Mouse (Mus musculus) intestine, embryonic 15.5 days (tissue): ENCODE results near the gene Plpp7. TPM values are rescaled to one million over a fixed set of nuclear protein-coding genes. Genes with fewer than 3 reads are reported as not detected.
A peak's percentile ranks its signal among the peaks of the same experiment; 100 is the strongest.

Experiments
- ATAC-seq: fragments of 200-750 bp; cut with Nextera tagmentation; 2 replicates; pipeline ENCODE4 v1.8.0; 2017; ENCODE audit warnings: moderate TSS enrichment, moderate library complexity
- H3K27ac ChIP-seq: fragments of 300-500 bp; sonication (generic); 2 replicates; pipeline ENCODE4 v1.5.1; 2015; ENCODE audit warnings: mild to moderate bottlenecking, inconsistent platforms
- H3K27me3 ChIP-seq: fragments of 300-500 bp; sonication (generic); replicated peaks from 2 replicates; pipeline ENCODE4 v1.6.1; 2015; ENCODE audit warnings: inconsistent platforms
- H3K36me3 ChIP-seq: fragments of 300-500 bp; sonication (generic); 2 replicates; pipeline ENCODE4 v1.6.1; 2015; ENCODE audit warnings: inconsistent platforms
- H3K4me1 ChIP-seq: fragments of 300-500 bp; sonication (generic); replicated peaks from 2 replicates; pipeline ENCODE4 v1.6.1; 2015; ENCODE audit warnings: inconsistent platforms
- H3K4me2 ChIP-seq: fragments of 300-500 bp; sonication (generic); replicated peaks from 2 replicates; pipeline ENCODE4 v1.6.1; 2015; ENCODE audit warnings: mild to moderate bottlenecking, inconsistent platforms
- H3K4me3 ChIP-seq: fragments of 300-500 bp; sonication (generic); replicated peaks from 2 replicates; pipeline ENCODE4 v1.5.1; 2015; ENCODE audit warnings: inconsistent platforms
- H3K9ac ChIP-seq: fragments of 300-500 bp; sonication (generic); 2 replicates; pipeline ENCODE4 v1.6.1; 2015; ENCODE audit warnings: inconsistent platforms
- H3K9me3 ChIP-seq: fragments of 300-500 bp; sonication (generic); 2 replicates; pipeline ENCODE4 v1.6.1; 2016; ENCODE audit warnings: inconsistent platforms
- WGBS: fragments of 180-500 bp; shearing (Covaris S2); methylation state at CpG from one replicate; pipeline ENCODE4 v1.1.7; 2015; 5-methylcytosine and 5-hydroxymethylcytosine counted together
- polyA plus RNA-seq: library from polyadenylated mRNA; unstranded; fragments of >200 nt; fragmentation: Nextera tagmentation; extraction: Ambion mirVana; gene quantifications from 2 replicates; pipeline ENCODE4 v1.2.1, GENCODE M21; 2015

The Plpp7 gene
- polyA plus RNA-seq, 1 experiment from 2014 or later: 4.3 TPM

DNA sequence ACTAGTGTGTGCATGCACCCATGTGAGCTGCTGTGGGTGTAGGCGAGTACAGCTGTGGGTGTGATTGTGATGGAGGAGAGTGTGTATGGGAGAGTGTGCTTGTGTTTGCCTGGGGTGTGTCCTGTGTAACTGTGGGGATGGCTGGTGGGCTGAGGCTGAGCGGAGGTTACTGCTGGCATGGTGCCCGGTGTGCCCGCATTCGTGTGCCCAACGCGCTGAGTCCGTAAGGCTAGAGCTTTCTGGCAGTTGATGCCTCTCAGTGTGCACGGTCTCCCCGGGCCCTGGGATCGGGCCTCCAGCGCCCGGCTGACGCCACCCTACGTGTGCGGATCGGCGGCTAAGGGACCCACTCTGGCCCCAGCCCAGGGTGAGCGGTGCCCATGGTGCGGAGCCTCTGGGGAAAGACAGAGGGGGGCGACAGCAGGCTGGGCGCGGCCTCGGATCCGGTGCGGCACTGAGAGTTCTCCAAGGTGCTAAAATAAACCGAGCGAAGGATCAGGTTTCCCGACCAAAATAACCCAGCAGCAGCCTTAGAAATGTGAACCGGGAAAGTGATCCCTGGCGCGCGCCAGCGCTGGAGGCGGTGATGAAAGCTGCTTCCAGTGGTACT, 6.9 kb upstream of the Plpp7 start:
- H3K27ac ChIP-seq: no peak overlapping the region
- no peak overlapping the region for H3K9ac ChIP-seq
- H3K4me2 ChIP-seq: peak overlapping the region; percentile 56
- H3K4me1 ChIP-seq: peaks cover 19% of the 10 kb centered on the region
- H3K27me3 ChIP-seq: peaks cover 54% of the 10 kb centered on the region
- H3K4me3 ChIP-seq: peak overlapping the region; percentile 23
- 6% methylated on average over 35 of the region's 35 CpGs for WGBS
- no peaks in the 10 kb centered on the region for H3K9me3 ChIP-seq
- ATAC-seq: no peak
- no peaks in the 10 kb centered on the region for H3K36me3 ChIP-seq

DNA sequence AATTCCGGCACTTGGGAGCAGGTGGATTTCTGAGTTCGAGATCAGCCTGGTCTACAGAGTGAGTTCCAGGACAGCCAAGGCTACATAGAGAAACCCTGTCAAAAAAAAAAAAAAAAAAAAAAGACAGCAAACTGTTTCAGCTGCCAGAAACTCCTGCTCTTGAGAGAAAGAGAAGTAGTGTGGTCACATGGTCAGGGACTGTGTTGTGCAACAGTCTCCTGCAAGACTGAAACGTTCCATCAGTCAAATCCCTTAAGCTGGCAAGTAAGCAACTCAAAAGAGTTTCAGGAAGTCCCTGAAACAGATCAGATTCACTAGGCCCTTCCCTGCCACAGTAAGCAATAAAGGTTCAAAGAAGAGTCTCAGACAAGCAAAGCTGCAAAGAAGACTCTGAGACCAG, 5.7 kb upstream of the Plpp7 start:
- H3K9me3 ChIP-seq: no peaks in the 10 kb centered on the region
- no peak for ATAC-seq
- WGBS: 60% methylated on average over 3 of the region's 3 CpGs
- H3K27ac ChIP-seq: no peak overlapping the region
- no peak overlapping the region for H3K9ac ChIP-seq
- no peak overlapping the region for H3K4me3 ChIP-seq
- H3K27me3 ChIP-seq: peaks cover 43% of the 10 kb centered on the region
- peaks cover 8% of the 10 kb centered on the region for H3K4me1 ChIP-seq
- no peak overlapping the region for H3K4me2 ChIP-seq
- H3K36me3 ChIP-seq: no peaks in the 10 kb centered on the region

DNA sequence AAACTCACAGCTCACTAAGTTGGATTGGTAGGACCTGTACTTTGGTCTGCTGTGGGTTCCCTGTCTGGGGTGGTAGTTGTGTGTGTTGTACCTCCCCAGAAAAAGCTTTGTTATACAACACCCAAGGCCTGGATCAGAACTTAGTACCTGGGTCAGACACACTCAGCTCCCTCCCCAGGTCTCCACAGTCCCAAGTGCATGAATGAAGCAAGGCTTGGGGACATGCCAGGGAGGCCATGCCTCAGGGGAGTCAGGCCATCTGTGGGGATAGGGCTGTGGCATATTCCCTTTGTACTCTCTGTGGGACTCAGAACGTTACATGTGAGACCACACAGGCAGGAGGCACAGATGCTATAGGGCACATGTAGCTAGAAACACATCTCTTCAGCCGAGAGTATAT, 5.2 kb upstream of the Plpp7 start:
- Histone ChIP-seq H3K27me3 (peaks cover 39% of the 10 kb centered on the region), H3K9ac (no peak overlapping the region), H3K4me2 (no peak overlapping the region), H3K9me3 (no peaks in the 10 kb centered on the region), H3K27ac (no peak overlapping the region), H3K4me1 (peaks cover 8% of the 10 kb centered on the region), H3K36me3 (no peaks in the 10 kb centered on the region), H3K4me3 (no peak overlapping the region)
- 71% methylated on average over 2 of the region's 2 CpGs for WGBS
- ATAC-seq: no peak

- Histone ChIP-seq H3K36me3 (no peaks in the 10 kb centered on the region), H3K4me3 (no peak overlapping the region), H3K9ac (no peak overlapping the region), H3K4me2 (no peak overlapping the region), H3K9me3 (no peaks in the 10 kb centered on the region), H3K27ac (no peak overlapping the region), H3K27me3 (peaks cover 22% of the 10 kb centered on the region), H3K4me1 (peaks cover 14% of the 10 kb centered on the region)
- 60% methylated on average over 3 of the region's 3 CpGs for WGBS
- no peak for ATAC-seq
Observed at GRCm38 (mm10) chr2:32091956-32092355, 3.4 kb upstream of the Plpp7 start.

DNA sequence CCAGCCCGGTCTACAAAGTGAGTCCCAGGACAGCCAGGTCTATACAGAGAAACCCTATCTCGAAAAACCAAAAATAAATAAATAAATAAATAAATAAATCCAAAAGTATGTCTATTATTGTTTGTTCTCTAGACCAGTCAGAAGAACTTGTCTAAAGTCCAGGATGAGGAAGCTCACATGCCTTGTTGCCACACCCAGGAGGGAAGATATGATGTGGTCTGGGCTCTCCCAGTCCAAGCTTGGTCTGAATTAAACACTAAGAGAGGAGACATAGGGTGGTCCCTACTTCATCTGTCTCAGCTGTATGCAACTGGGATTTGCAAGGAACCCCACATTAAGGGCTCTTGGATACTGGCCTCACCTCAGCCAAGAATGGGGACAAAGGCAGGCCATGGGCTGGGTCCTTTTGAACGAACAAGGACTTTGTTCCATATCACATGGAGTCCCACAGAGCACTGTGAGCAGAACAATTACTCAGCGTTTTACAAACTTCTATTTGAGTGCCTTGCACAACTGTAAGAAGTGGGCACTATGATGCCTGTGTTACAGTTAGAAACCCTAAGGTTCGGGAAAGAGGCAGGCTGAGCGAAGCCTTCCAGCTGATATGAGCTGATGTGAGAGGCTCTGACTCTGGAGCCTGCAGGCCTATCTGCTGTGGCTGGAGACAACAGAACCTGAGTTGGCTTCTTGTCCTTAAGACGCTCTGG, 1.2 kb upstream of the Plpp7 start:
- ATAC-seq: peak; percentile 69
- Histone ChIP-seq H3K9me3 (no peaks in the 10 kb centered on the region), H3K4me3 (no peak overlapping the region), H3K9ac (no peak overlapping the region), H3K36me3 (no peaks in the 10 kb centered on the region), H3K27ac (no peak overlapping the region), H3K4me2 (no peak overlapping the region), H3K27me3 (peaks cover 3% of the 10 kb centered on the region; the same call in 1 of the 2 replicates), H3K4me1 (peaks cover 6% of the 10 kb centered on the region; the same call in 1 of the 2 replicates)
- WGBS: 79% methylated on average over 7 of the region's 7 CpGs

GRCm38 (mm10) chr2:32096122-32096420, 743 bp downstream of the Plpp7 start:
- ATAC-seq: 0 out of 2 replicates have a peak, but pooled peaks have one; percentile 11
- 81% methylated on average over 10 of the region's 10 CpGs for WGBS
- no peaks in the 10 kb centered on the region for H3K36me3 ChIP-seq

GRCm38 (mm10) chr2:32102944-32103343, 7.6 kb downstream of the Plpp7 start:
- H3K4me3 ChIP-seq: no peak overlapping the region
- H3K4me2 ChIP-seq: no peak overlapping the region; the same call in 1 of the 2 replicates
- H3K9me3 ChIP-seq: no peaks in the 10 kb centered on the region
- H3K27ac ChIP-seq: no peak overlapping the region
- H3K4me1 ChIP-seq: no peaks in the 10 kb centered on the region
- no peak overlapping the region for H3K9ac ChIP-seq
- WGBS: 49% methylated on average over 5 of the region's 5 CpGs
- no peaks in the 10 kb centered on the region for H3K27me3 ChIP-seq
- no peaks in the 10 kb centered on the region for H3K36me3 ChIP-seq
- ATAC-seq: no peak

More at GRCm38 (mm10) chr2:32096122-32096420, 743 bp downstream of the Plpp7 start:
- Histone ChIP-seq H3K4me2 (peak overlapping the region; percentile 58), H3K27ac (no peak overlapping the region), H3K9me3 (no peaks in the 10 kb centered on the region), H3K27me3 (no peaks in the 10 kb centered on the region), H3K4me1 (peaks cover 6% of the 10 kb centered on the region; the same call in 1 of the 2 replicates), H3K4me3 (peak overlapping the region; percentile 25), H3K9ac (peak overlapping the region; percentile 47)

DNA sequence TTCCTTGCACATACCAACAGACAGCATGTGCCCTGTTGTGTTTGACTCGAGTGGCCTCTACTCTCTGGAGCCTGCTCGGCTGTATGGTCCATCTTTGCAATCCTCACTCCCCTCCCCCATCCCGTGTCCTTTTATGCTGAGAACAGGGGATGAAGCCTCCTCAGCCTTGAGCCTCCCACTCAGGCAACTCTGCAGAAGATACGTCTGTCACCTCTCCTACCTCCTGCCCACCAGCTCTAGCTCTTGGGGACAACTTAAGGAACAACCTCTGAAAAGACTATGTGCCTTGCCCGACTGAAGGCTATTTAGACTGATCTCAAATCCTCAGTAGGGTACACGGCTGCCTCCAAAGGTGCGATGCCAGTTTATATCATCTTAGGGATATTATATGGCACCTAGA, 8.2 kb downstream of the Plpp7 start:
- H3K4me2 ChIP-seq: no peak overlapping the region; the same call in 1 of the 2 replicates

DNA sequence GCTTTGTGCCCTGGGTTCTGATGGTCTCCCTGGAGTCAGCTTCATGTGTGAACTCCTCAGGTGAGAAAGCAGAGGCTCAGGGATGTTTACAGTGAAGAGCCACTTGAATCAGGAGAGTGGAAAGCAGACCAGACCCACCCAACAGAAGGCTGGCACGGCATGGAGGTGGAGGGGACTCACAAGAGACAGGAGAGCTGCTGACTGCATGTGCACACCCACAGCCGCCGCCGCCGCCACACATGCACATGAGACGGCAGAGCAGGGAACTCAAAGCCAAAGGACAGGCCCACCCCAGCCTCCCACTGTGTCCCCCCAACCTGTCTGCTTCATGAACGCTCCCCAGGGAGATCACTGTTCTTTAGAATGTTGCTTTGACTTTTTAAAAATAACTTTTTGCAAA, 8.8 kb downstream of the Plpp7 start:
- Histone ChIP-seq H3K4me1 (no peaks in the 10 kb centered on the region), H3K4me2 (no peak overlapping the region), H3K27me3 (no peaks in the 10 kb centered on the region), H3K36me3 (no peaks in the 10 kb centered on the region), H3K27ac (no peak overlapping the region), H3K9me3 (no peaks in the 10 kb centered on the region), H3K9ac (no peak overlapping the region), H3K4me3 (no peak overlapping the region)
- ATAC-seq: no peak
- WGBS: 82% methylated on average over 7 of the region's 7 CpGs

More for the DNA sequence above, 8.2 kb downstream of the Plpp7 start:
- Histone ChIP-seq H3K4me1 (no peaks in the 10 kb centered on the region), H3K9ac (no peak overlapping the region), H3K36me3 (no peaks in the 10 kb centered on the region), H3K27me3 (no peaks in the 10 kb centered on the region), H3K9me3 (no peaks in the 10 kb centered on the region), H3K4me3 (no peak overlapping the region), H3K27ac (no peak overlapping the region)
- no peak for ATAC-seq
- WGBS: 69% methylated on average over 7 of the region's 7 CpGs

GRCm38 (mm10) chr2:32105117-32105913, 10.0 kb downstream of the Plpp7 start:
- no peak for ATAC-seq
- no peak overlapping the region for H3K4me2 ChIP-seq
- H3K9me3 ChIP-seq: no peaks in the 10 kb centered on the region
- 76% methylated on average over 16 of the region's 16 CpGs for WGBS
- no peak overlapping the region for H3K4me3 ChIP-seq
- no peaks in the 10 kb centered on the region for H3K36me3 ChIP-seq
- no peak overlapping the region for H3K9ac ChIP-seq
- H3K4me1 ChIP-seq: no peaks in the 10 kb centered on the region
- H3K27ac ChIP-seq: no peak overlapping the region
- no peaks in the 10 kb centered on the region for H3K27me3 ChIP-seq

DNA sequence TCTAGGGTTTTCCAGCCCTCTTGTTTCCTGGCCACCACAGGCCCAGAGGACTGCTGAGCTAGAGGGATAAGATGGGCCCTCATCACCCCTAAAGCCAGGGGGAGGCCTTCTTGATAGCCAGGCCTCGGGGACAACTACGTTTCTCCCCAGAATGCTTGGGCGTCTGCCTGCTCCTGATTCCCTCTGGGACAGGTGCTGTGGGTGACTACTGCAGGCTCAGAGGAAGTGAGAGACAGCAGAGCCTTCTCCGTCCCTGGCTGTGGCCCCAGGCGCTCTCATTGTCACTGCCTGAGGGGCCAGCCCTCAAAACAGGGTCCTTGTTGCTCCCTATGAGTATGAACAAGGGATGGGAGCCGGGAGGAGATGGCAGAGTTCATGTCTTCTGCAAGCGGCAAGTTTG, 10.6 kb downstream of the Plpp7 start:
- no peak overlapping the region for H3K4me2 ChIP-seq
- no peak overlapping the region for H3K9ac ChIP-seq
- no peak overlapping the region for H3K27ac ChIP-seq
- no peaks in the 10 kb centered on the region for H3K4me1 ChIP-seq
- no peak for ATAC-seq
- 73% methylated on average over 7 of the region's 7 CpGs for WGBS
- H3K27me3 ChIP-seq: no peaks in the 10 kb centered on the region
- no peaks in the 10 kb centered on the region for H3K9me3 ChIP-seq
- no peak overlapping the region for H3K4me3 ChIP-seq
- H3K36me3 ChIP-seq: no peaks in the 10 kb centered on the region

- Histone ChIP-seq H3K27ac (no peak overlapping the region), H3K27me3 (no peaks in the 10 kb centered on the region), H3K36me3 (no peaks in the 10 kb centered on the region; the same call in 1 of the 2 replicates), H3K9ac (no peak overlapping the region), H3K4me2 (no peak overlapping the region), H3K4me1 (no peaks in the 10 kb centered on the region), H3K9me3 (no peaks in the 10 kb centered on the region), H3K4me3 (no peak overlapping the region)
- 95% methylated on average over 1 of the region's 1 CpGs for WGBS
- no peak for ATAC-seq
Observed at GRCm38 (mm10) chr2:32111268-32111667, 15.9 kb downstream of the Plpp7 start.
